Mouse (Mus musculus) bone marrow, adult 2 months (tissue): Measurements from ENCODE around the gene Hspb11.

Experiments used
- CTCF ChIP-seq: fragments of 200-500 bp; IDR thresholded peaks from 2 replicates; pipeline ENCODE4 v1.5.1; 2011; ENCODE audit warnings: low read length, control low read depth; ENCODE audit not compliant: control insufficient read depth, insufficient read depth
- POLR2A ChIP-seq: fragments of 200-500 bp; IDR thresholded peaks from 2 replicates; pipeline ENCODE4 v1.6.1; 2011; ENCODE audit warnings: low read depth, mild to moderate bottlenecking, control low read depth, low read length, borderline replicate concordance; ENCODE audit not compliant: control insufficient read depth

GRCm38 (mm10) chr4:107207016-107207415, 46.4 kb upstream of the Hspb11 start:
- TF ChIP-seq CTCF = no peak
- TF ChIP-seq POLR2A = no peak
